Mouse (Mus musculus) left cerebral cortex, postnatal 4 days (tissue): ENCODE results near the gene Fbxl18. TPM values are rescaled to one million over a fixed set of nuclear protein-coding genes. Genes with fewer than 3 reads are reported as not detected.
"Not testable (repeated sequence)": the region's sequence is repeated elsewhere in the genome, so short reads cannot be mapped to it uniquely, and the experiment has no call there.

Experiments used
- DNase-seq: peaks from one replicate; pipeline ENCODE4 v3.0.0-alpha.2; 2022
- intact Hi-C: fragments of 180-260 bp; cut with DNase I; formaldehyde crosslinking; loops from one replicate; pipeline ENCODE4 v1.15.1; 2025
- total RNA-seq, 2 experiments: library from RNA; stranded (reverse); gene quantifications; 2 replicates each; pipeline ENCODE4 v1.2.3; 2021

Gene Fbxl18
- total RNA-seq, 2 experiments from 2014 or later, result 34.6 to 35.8 TPM

GRCm38 (mm10) chr5:142901846-142902505 lies 6.8 kb upstream of the Fbxl18 start:
- intact Hi-C loops, result no loop called here
- DNase-seq, result no peak

- no peak for DNase-seq
- intact Hi-C loops, result no loop called here
Observed at GRCm38 (mm10) chr5:142901355-142901802, 6.2 kb upstream of the Fbxl18 start.

- intact Hi-C loops, result no loop called here
- DNase-seq, result no peak
Observed at GRCm38 (mm10) chr5:142900651-142901050, 5.4 kb upstream of the Fbxl18 start.

GRCm38 (mm10) chr5:142899932-142900533 lies 4.8 kb upstream of the Fbxl18 start:
- intact Hi-C loops, result no loop called here

GRCm38 (mm10) chr5:142899057-142899601 lies 3.9 kb upstream of the Fbxl18 start:
- intact Hi-C loops, result no loop called here
- DNase-seq, result no peak

More at GRCm38 (mm10) chr5:142899932-142900533, 4.8 kb upstream of the Fbxl18 start:
- no peak for DNase-seq

- DNase-seq, result no peak
- intact Hi-C loops, result no loop called here
Observed at GRCm38 (mm10) chr5:142898316-142898715, 3.1 kb upstream of the Fbxl18 start.

- DNase-seq, result no peak
- intact Hi-C loops, result no loop called here
Observed at GRCm38 (mm10) chr5:142897568-142898248, 2.5 kb upstream of the Fbxl18 start.

- DNase-seq, result no peak
- intact Hi-C loops, result no loop called here
Observed at GRCm38 (mm10) chr5:142896713-142897112, 1.5 kb upstream of the Fbxl18 start.

GRCm38 (mm10) chr5:142896192-142896591 lies 971 bp upstream of the Fbxl18 start:
- no peak for DNase-seq
- intact Hi-C loops, result no loop called here

- intact Hi-C loops, result no loop called here
- no peak for DNase-seq
Observed at GRCm38 (mm10) chr5:142891396-142891795, 3.8 kb downstream of the Fbxl18 start.

- intact Hi-C loops, result not testable (repeated sequence)
Observed at GRCm38 (mm10) chr5:142887533-142887932, 7.7 kb downstream of the Fbxl18 start.

GRCm38 (mm10) chr5:142886761-142887160 lies 8.5 kb downstream of the Fbxl18 start:
- no peak for DNase-seq
- intact Hi-C loops, result no loop called here

More at GRCm38 (mm10) chr5:142887533-142887932, 7.7 kb downstream of the Fbxl18 start:
- not testable (repeated sequence) for DNase-seq

GRCm38 (mm10) chr5:142886181-142886580 lies 9.0 kb downstream of the Fbxl18 start:
- intact Hi-C loops, result no loop called here
- DNase-seq, result no peak

- DNase-seq, result no peak
- intact Hi-C loops, result no loop called here
Observed at GRCm38 (mm10) chr5:142882471-142882870, 12.8 kb downstream of the Fbxl18 start.

- DNase-seq, result no peak
- intact Hi-C loops, result no loop called here
Observed at GRCm38 (mm10) chr5:142881936-142882335, 13.3 kb downstream of the Fbxl18 start.

- DNase-seq, result no peak
- intact Hi-C loops, result no loop called here
Observed at GRCm38 (mm10) chr5:142880806-142881516, 14.3 kb downstream of the Fbxl18 start.

- intact Hi-C loops, result no loop called here
- DNase-seq, result no peak
Observed at GRCm38 (mm10) chr5:142880246-142880645, 15.0 kb downstream of the Fbxl18 start.

GRCm38 (mm10) chr5:142879318-142880175 lies 15.7 kb downstream of the Fbxl18 start:
- DNase-seq, result peak; percentile 87
- intact Hi-C loops, result loop anchor here (5.0 to 10.0 kb wide), 3 partner anchors 112 to 188 kb away; no protein-coding TSS in a partner anchor

- peak; percentile 34 for DNase-seq
- intact Hi-C loops, result loop anchor here (5.0 to 10.0 kb wide), 3 partner anchors 111 to 189 kb away; no protein-coding TSS in a partner anchor
Observed at GRCm38 (mm10) chr5:142878570-142878969, 16.7 kb downstream of the Fbxl18 start.
